Mouse (Mus musculus) natural killer cell, adult 2 months (primary cell): ENCODE results near the gene Epdr1.

Source experiments
- DNase-seq, 2 experiments: peaks; one replicate each; pipeline ENCODE4 v3.0.0; 2022; ENCODE audit warnings: low spot score in 2 of 2

Gene Epdr1

DNA sequence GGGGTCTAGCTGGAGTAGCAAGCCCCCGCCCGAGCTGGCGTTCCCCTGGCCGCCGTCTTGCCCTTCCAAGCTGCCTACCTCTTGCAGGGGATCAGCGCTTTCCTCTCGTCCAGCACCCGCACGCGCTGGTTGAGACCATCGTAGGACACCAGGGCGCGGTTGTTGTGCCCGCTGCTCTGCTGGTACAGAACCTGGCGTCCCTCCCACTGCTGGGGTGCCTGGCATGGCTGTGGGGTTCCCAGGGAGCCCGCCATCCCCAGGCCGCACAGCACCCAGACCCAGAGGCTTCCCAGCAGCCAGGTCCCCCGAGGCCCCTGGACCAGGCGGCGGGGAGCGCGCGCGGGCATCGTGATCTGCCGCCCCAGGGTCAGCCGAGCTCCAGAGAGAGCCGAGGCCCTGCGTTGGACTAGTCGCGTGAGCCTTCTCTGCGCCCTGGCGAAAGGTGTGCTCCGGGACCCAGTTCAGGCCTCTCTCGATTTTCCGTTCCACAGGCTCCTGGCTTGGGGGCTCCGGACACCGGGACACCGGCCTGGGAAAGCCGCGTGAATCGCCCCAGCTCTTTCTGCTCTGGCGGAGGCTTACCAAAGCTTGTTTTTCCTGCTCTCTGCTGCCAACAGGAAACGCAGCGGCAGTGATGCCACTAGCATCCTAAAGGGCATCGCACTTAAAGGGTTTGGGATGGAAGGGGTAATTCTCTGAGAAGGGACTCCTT is at the start of gene Epdr1:
TSS of gene Epdr1 (minus strand) at position 712 of the 712 bp plus-strand sequence.
- DNase-seq = peak; percentile 16 to 19

DNA sequence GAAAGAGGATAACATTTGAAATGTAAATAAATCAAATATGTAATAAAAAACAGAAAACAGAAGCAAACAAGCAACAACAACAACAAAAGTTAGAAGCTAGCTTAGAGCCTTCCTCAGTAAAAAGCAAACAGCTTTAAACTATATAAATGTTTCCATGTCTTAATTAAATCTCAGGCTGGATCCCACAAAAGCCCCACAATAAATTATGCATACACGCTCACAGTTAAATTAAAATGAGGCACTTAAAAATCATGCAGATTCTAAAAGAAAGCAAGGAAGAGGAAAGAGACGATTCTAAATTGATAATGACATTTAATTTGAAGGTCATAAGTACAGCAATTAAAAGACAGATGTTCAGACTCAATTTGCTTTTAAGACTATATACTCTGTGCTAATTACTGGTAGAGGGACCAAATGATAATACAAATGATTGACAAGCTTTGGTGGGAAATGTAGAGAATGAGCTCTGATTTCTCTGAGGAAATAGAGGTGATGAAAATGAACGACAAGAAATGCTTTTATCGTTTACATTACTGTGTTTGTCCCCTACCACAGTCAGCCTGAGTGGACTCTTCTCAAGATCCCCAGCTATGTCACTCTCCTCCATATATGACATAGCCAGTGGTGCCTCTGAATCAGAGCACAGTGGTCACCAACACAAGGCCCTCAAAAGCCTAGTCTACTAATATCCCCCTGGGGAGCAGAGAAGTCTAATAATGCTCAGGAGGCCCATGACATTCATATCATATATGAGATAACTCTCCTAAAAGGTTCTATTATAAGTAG is 48.8 kb upstream of the Epdr1 start:
- DNase-seq = no peak

DNA sequence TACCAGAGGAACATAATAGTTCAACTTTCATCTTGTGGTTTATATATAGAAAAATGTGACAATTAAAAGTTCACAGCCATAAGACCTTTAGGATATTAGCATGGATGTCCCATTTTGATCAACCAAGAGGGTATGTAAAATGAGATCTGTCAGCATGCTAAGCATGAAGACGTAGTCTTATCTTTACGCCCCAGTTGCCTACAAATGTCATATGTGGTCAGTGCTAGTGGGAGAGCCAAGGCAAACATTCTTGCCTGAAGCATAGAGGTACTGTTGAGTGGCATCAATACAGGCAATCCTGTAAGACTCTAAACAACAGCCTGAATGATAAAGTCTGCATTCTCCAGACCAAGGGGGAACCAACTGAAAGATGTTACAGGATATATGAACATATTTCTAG is 32.7 kb upstream of the Epdr1 start:
- no peak for DNase-seq

DNA sequence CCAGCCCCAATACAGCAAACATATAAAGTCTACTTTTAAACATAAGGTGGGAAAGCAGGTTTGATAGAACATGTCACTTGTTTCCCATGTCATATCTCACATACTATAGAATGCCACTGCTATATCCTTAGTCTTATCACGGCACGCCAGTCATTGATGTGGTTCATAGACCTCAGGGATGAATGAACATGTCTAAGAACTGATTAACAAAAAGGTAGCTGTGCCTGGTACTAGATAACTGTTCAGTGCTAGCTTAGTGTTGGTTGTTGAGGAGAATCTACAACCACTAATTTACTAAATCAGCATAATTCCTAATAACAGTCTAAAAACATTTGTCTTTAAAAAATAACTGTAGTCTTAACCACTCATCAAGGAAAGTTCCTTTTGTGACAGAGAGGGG is 30.1 kb upstream of the Epdr1 start:
- DNase-seq = no peak

DNA sequence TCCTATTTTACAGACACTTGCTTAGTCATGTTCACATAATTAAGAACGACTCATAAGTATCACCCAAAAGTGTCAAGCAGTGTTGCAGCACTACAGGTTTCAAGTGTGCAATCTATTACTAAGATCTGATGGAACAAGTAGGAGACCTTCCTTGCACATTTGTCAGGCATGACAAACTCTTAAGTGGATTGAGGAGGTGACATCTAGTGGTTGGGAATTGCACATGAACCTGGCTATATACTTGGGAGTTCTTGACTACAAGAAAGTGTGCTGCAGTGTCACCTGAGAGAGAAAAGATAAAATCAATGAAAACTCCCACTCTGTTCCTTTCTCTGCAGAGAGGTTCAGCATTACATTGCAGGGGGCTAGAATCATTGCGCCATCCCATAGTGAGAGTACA is 24.5 kb upstream of the Epdr1 start:
- DNase-seq = no peak

DNA sequence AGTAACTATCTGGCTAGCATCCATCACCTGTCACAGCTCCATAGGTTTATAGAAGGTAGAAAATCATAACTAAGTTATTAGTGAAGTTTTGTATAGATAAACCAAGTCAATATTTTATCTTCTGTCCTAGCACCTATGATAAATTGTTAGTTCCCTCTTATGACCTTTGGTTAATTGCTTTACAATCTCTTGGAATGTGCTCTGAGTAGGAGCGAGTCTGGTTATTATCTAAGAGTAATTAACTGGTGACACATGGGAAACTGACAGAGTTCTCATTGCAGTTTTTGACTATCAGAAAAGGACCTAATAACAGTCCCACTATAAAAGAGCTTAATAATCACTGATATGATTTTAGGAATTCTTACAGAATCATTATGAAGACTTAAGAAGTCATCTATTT is 23.8 kb upstream of the Epdr1 start:
- DNase-seq = no peak

DNA sequence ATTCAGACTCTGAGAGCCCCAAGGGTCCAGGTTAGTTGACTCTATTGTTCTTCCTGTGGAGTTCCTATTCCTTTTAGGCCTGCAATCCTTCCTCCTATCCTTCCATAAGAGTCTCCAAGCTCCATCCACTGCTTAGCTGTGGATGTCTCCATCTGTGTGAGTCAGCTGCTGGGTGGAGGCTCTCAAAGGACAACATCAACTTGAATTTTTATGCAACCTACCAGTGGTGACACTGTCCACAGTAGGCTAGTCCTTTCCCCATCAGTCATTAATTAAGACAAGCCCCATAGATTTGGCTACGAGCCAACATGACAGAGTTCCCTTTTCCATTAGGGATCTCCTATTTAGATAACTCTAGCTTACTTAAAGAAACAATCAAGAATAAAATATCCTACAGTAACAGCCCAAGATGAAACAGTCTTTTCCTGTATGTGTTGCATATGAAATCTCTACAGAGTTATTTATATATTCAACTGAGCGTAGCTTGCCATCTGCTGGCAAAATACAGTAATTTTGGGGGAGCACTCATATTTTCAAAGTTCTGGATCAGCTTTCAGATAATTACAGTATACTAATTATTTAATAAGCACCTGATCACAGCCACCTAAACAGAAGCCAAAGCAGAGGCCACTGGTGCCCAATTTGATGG is 20.6 kb upstream of the Epdr1 start:
- DNase-seq = no peak

DNA sequence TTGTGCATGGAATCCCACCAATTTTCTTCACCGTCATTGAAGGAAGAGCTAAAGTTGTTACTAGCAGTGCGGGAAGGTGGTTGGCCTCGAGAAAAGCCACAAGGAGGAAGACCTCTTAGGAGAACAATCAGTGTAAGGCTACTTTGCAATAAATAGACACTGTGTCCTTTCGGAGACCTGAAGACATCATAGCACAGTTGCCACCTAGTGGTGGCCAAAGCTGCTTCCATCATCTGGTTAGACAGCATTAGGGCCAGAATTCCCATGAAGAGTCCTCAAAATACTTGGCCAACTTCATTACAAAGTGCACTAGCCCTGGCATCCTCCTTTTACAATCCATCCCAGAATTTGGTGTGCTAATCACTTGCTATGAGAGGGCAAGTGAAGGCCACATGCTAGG is 16.4 kb upstream of the Epdr1 start:
- no peak for DNase-seq

DNA sequence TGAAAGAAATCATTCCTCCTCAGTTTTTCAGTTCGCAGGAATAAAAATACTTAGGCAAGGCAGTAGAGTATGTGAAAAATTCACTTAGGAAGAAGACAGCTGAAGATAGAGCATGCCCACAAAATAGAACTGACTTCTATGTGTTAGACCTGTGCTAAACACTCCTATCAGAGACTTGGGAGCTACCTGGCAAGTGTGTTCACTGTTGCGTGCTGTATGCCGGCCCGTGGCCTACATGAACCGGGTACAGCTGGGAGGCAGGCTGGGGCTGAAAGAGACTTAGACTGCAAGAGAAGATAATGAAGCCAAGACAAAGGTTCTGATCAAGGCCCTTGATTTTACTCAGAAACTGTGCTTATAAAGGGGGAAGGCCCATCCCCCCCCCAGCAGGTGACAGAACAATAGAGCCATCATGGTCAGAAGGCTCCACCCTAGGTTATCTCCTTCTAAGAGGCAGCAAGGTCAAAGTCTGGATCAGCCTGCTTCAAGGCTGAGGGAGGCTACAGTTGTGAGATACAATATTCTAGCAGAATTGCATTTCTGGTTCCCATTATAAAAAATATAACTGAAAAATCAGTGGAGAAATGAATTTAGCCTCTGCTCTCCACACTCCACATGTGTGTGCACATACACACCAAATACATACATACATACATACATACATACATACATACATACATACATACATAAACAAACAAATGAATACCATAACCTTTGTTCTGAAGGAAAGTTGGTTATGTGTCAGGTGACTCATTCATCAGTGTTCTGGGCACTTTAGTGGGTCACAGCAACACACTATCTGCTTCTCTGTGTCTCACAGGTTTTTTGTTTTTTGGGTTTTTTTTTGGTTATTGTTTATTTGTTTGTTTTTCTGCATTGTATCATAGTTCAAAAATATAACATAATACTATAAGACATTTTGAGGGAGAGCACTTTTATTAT is 11.3 kb upstream of the Epdr1 start:
- DNase-seq = no peak

DNA sequence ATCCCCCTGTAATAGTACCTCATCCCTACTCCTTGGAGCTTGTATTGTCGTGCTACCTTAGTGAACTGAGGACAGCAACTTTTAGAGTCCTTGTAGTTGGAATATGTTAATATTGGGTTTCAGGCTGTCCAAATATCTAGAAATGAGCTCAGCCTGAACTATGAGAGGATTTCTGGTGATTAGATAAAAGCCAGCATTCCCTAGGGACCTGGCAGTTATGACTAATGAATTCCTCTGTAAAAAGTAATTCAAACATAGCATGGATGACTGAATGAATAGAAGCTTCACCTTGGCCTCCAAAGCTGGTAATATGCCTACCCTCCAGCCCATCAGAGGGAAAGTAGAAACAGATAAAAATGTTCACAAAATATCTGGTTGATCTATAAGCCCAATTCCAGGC is 6.7 kb upstream of the Epdr1 start:
- DNase-seq = no peak

DNA sequence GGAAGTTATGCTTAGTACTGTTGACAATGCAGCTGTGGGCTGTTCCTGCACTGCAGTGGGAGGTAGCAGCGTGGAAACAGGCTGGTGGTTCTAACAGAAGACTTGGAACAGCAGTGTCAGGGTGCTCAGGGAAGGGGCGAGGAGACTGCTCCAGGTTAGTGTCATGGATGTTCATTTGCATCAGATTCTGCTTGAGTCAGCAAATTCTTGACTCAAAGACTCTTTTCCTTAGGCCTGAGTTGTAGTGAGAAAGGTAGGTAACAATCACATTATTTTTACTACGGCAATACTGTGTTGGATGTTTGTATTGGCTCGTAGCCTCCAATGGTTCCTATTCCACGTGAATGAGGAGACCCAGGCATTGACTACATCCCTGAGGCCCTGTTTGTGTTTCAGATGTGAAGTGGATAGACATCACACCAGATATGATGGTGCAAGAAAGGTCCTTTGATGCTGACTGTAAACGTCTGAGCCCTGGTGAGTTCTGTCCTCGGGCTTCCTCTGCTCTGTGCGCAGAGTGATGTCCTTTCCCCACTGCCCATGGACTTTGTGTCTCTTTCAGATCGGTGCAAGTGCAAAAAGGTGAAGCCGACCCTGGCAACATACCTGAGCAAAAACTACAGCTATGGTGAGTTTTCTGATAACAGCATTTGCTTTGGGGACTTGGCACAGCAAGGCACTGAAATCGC is 5.0 kb upstream of the Epdr1 start:
- DNase-seq = no peak

DNA sequence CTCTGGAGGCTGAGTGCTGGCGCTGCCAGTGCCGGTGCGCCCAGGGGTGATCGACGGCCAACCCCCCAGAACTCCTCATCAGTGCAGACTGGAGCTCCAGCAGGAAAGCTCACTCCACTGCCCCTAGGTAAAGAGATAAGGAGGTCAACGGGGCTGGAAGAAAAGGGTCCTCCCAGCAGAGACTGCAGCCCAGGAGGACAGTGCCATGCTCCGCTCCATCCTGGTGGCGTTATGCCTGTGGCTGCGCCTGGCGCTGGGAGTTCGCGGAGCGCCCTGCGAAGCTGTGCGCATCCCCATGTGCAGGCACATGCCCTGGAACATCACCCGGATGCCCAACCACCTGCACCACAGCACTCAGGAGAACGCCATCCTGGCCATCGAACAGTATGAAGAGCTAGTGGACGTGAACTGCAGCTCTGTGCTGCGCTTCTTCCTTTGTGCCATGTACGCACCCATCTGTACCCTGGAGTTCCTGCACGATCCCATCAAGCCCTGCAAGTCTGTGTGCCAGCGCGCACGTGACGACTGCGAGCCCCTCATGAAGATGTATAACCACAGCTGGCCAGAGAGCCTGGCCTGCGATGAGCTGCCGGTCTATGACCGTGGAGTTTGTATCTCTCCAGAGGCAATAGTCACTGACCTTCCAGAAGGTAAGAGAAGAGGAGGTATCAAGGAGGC is 3.6 kb upstream of the Epdr1 start:
- no peak for DNase-seq

DNA sequence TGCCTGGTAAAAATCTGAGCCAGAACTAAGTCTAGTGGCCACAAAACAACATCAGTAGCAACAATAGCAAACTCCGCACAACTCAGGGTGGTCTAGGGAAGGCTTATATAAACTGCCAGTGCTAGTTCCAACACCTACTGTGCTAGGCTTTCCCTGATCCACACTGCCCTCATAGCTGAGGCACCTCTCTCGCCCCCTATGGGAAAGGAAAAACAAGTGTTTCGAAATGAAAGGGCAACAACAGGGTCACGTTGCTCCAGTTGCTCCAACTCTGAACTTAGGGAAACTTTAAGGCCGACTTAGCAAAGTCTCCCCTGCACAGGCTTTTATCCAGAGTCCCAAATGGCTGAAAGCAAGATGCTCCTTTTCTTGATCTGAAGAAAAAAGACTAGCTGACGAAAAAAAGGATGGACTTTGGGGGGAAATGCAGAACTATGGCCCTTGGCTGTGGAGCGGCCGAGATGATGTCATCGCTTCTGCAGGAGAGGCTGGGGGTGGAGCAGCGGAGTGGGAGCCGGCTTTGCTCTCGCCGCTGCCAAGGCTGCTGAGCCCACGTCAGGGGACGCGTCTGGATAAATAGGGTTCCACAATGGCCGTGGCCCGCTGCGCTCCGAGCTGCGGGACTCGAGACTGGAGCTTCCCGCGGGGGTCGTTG is 3.0 kb upstream of the Epdr1 start, which contains the start of gene Sfrp4:
TSS of gene Sfrp4 (plus strand) at position 532 of the 655 bp plus-strand sequence.
- DNase-seq = no peak

DNA sequence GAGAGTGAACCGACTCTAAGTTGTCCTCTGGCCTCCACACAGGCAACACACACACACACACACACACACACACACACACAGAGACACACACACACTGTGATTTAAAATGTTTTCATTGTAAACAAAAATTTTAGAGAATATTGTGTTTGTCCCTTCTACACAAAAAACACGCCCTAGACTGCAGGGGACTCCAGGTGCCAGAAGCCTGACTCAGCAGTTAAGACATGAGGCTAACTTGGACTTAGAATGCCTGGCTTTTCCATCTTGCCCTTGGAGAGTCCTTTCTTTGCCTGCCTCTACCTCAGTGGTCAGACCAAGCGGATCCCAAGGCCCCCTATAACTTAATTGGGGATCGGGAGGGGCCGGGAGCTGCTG is 899 bp downstream of the Epdr1 start:
- DNase-seq = no peak

DNA sequence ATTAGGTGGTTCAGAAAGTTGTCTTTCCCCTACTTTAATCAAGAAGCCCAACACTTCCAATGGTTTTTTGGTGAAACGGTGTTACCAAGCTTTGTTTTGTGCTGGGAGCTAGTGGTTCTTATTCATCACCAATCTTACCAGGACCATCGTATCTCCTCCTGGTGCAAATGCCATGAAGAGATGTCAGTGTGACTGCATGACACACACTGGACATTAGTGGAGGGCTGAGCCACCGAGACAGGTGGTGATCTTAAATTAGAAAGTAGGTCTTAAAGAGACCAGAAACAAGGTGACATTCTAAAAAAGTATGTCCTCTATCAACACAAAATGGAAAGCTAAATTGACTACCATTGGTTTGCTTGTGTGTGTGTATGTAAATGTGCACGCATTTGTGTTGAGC is 1.6 kb downstream of the Epdr1 start:
- no peak for DNase-seq

DNA sequence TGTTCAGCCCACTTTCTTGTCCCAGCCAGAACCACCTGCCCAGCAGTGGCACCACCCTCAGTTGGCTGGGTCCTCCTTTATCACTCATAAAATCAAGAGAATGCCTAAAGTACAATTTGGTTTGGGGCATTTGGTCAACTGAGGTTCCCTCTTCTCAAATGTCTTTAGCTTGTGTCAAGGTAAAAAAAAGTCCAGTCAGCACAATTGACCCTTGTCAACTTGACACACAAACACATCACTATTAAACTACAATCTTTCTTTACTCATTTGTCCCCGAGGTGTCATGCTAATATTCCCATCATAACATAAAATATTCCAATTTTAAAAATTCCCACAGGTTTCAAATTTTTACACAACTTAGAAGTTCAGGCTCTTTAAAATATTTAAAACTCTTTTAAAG is 5.4 kb downstream of the Epdr1 start:
- DNase-seq = no peak

DNA sequence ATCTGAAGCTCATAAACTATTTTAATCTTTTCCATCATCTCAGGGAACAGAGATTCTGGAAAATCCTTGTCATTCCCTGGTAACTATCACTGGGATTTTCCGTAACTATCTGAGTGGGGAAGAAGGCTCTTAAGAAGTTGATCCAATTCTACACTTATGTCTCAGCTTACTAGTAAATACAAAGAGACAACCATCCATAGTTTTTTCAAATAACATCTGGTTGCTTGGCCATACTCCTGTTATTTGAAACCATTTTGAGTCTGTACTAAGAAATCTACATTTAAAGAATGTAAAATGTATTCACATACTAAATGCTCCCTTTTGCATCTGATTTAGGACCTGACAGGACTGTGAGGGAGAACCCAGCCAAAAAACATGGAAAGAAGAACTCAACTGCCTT is 6.3 kb downstream of the Epdr1 start:
- no peak for DNase-seq

DNA sequence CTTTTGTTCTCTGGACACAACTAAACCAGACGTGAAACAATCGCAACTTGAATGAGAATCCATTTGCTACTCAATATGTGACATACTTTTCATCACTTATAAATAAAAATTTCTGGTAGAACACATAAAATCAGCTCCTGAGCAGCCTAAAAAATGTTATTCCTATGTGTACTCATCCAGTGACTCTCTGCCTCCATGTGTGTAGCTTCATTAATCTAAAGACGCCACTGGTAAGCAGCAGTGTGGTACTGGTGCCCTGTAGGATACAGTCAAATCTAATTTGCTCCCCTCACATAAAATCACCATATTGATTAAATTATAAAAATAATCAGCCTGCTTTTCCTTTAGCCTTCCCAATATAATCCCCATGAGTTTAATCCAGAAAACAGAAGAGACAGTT is 6.8 kb downstream of the Epdr1 start:
- DNase-seq = no peak

DNA sequence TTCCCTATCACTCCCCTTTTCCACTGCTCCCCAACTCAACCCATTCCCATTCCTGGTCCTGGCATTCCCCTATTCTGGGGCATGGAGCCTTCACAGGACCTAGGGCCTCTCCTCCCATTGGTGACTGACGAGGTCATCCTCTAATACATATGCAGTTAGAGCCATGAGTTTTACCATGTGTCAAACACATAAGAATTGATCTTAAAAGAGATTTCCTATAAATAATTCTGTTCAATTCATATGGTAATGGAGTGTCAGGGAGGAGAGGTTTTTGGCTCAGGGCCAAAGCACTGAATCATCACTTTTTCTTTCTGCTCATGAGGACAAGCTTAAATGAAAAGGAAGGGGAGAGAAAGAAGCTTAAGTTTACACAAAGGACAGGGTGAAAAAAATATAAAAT is 7.4 kb downstream of the Epdr1 start:
- no peak for DNase-seq

DNA sequence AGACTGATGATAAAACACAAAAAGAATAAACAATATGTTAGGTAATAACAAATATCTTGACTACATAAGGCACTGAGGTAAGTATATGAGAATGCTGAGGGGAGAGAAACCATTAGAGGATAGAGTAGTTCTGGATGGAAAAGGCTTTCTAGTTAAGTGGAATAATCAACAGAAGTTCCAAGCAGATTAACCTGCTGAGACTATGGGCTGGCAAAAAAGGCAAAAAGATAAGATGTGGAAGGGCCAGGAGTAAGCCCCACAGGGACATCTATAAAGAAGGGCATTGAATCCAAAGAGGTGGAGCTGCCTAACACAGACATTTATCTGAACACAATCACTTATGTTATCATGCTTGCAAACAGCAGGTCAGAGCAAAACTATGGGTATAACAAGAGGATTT is 11.6 kb downstream of the Epdr1 start:
- no peak for DNase-seq
